Mouse (Mus musculus) intestine, postnatal 0 days (tissue): Measurements from ENCODE around the gene Orm3. TPM values are rescaled to one million over a fixed set of nuclear protein-coding genes. Genes with fewer than 3 reads are reported as not detected.

Experiments used
- ATAC-seq: fragments of 200-750 bp; cut with Nextera tagmentation; 2 replicates; pipeline ENCODE4 v1.8.0; 2017; ENCODE audit warnings: mild to moderate bottlenecking, moderate TSS enrichment, moderate library complexity
- H3K27ac ChIP-seq: fragments of 300-500 bp; sonication (generic); 2 replicates; pipeline ENCODE4 v1.5.1; 2014; ENCODE audit warnings: mild to moderate bottlenecking, low read depth, low read length, moderate library complexity
- H3K27me3 ChIP-seq: fragments of 300-500 bp; sonication (generic); replicated peaks from 2 replicates; pipeline ENCODE4 v1.6.1; 2014; ENCODE audit warnings: low read length, mixed read lengths; ENCODE audit not compliant: control insufficient read depth, insufficient read depth
- H3K36me3 ChIP-seq: fragments of 300-500 bp; sonication (generic); 2 replicates; pipeline ENCODE4 v1.6.1; 2014; ENCODE audit warnings: mild to moderate bottlenecking, moderate library complexity; ENCODE audit not compliant: control insufficient read depth, insufficient read depth
- H3K4me1 ChIP-seq: fragments of 300-500 bp; sonication (generic); replicated peaks from 2 replicates; pipeline ENCODE4 v1.6.1; 2014; ENCODE audit warnings: antibody characterized with exemption, low read length, mixed read lengths; ENCODE audit not compliant: control insufficient read depth, insufficient read depth
- H3K4me2 ChIP-seq: fragments of 300-500 bp; sonication (generic); replicated peaks from 2 replicates; pipeline ENCODE4 v1.6.1; 2014; ENCODE audit warnings: low read depth, mild to moderate bottlenecking, moderate library complexity
- H3K4me3 ChIP-seq: fragments of 300-500 bp; sonication (generic); 2 replicates; pipeline ENCODE4 v1.5.1; 2014; ENCODE audit warnings: low read depth, low read length
- H3K9ac ChIP-seq: fragments of 300-500 bp; sonication (generic); 2 replicates; pipeline ENCODE4 v1.6.1; 2014; ENCODE audit warnings: mild to moderate bottlenecking, low read depth, low read length
- H3K9me3 ChIP-seq: fragments of 300-500 bp; sonication (generic); 2 replicates; pipeline ENCODE4 v1.6.1; 2016; ENCODE audit warnings: mixed run types; ENCODE audit not compliant: control insufficient read depth
- CTCF ChIP-seq: sonication (generic); IDR thresholded peaks from 2 replicates; pipeline ENCODE4 v1.5.1; 2016; ENCODE audit warnings: low read depth, mild to moderate bottlenecking, control low read depth, antibody characterized with exemption, moderate library complexity
- WGBS: fragments of 180-500 bp; shearing (Covaris S2); extraction: QIAGEN DNeasy Blood & Tissue Kit; methylation state at CpG from one replicate; pipeline ENCODE4 v1.1.7; 2014; 5-methylcytosine and 5-hydroxymethylcytosine counted together
- polyA plus RNA-seq: library from polyadenylated mRNA; unstranded; fragments of >200 nt; fragmentation: Nextera tagmentation; extraction: Ambion mirVana; gene quantifications from 2 replicates; pipeline ENCODE4 v1.2.1, GENCODE M21; 2015

Orm3 gene
- polyA plus RNA-seq, 1 experiment from 2014 or later = not detected

- no peaks in the 10 kb centered on the region for H3K9me3 ChIP-seq
- H3K36me3 ChIP-seq = no peaks in the 10 kb centered on the region
- 81% methylated on average over 5 of the region's 5 CpGs for WGBS
- H3K4me2 ChIP-seq = no peak within 1 kb of the TSS
- no peak within 1 kb of the TSS for H3K9ac ChIP-seq
- no peaks in the 10 kb centered on the region for H3K4me1 ChIP-seq
- TF ChIP-seq CTCF = no peak
- no peak for ATAC-seq
- H3K4me3 ChIP-seq = no peak within 1 kb of the TSS
- H3K27me3 ChIP-seq = no peaks in the 10 kb centered on the region
- H3K27ac ChIP-seq = no peak within 1 kb of the TSS
Measured at GRCm38 (mm10) chr4:63362150-63362549, 6.2 kb downstream of the Orm3 start, which contains the start of gene Orm2. Gene Orm2 (plus strand): TSS chr4:63362449.

- no peak overlapping the region for H3K9ac ChIP-seq
Measured at GRCm38 (mm10) chr4:63368577-63368976, 12.6 kb downstream of the Orm3 start.

GRCm38 (mm10) chr4:63370897-63371296 lies 14.9 kb downstream of the Orm3 start:
- no peak for ATAC-seq
- H3K27me3 ChIP-seq = no peaks in the 10 kb centered on the region
- H3K4me1 ChIP-seq = no peaks in the 10 kb centered on the region
- no peaks in the 10 kb centered on the region for H3K9me3 ChIP-seq
- H3K4me3 ChIP-seq = no peak overlapping the region
- TF ChIP-seq CTCF = no peak
- H3K27ac ChIP-seq = no peak overlapping the region
- peaks cover 35% of the 10 kb centered on the region for H3K36me3 ChIP-seq
- H3K9ac ChIP-seq = no peak overlapping the region
- H3K4me2 ChIP-seq = no peak overlapping the region
- WGBS = 80% methylated on average over 7 of the region's 7 CpGs

More at GRCm38 (mm10) chr4:63368577-63368976, 12.6 kb downstream of the Orm3 start:
- Histone ChIP-seq H3K4me2 (no peak overlapping the region), H3K9me3 (no peaks in the 10 kb centered on the region), H3K36me3 (peaks cover 25% of the 10 kb centered on the region), H3K4me1 (no peaks in the 10 kb centered on the region), H3K27me3 (no peaks in the 10 kb centered on the region), H3K27ac (no peak overlapping the region), H3K4me3 (no peak overlapping the region)
- WGBS = 17% methylated on average over 4 of the region's 4 CpGs
- TF ChIP-seq CTCF = peak; percentile 99
- peak; percentile 55; the same call in 1 of the 2 replicates for ATAC-seq

- Histone ChIP-seq H3K9me3 (no peaks in the 10 kb centered on the region), H3K27ac (no peak overlapping the region), H3K9ac (no peak overlapping the region), H3K4me1 (no peaks in the 10 kb centered on the region), H3K27me3 (no peaks in the 10 kb centered on the region), H3K4me3 (no peak overlapping the region), H3K36me3 (peaks cover 45% of the 10 kb centered on the region), H3K4me2 (no peak overlapping the region)
- no peak for ATAC-seq
- peak; percentile 74 for TF ChIP-seq CTCF
- WGBS = 68% methylated on average over 3 of the region's 3 CpGs
Measured at GRCm38 (mm10) chr4:63371890-63372289, 15.9 kb downstream of the Orm3 start.

GRCm38 (mm10) chr4:63373404-63373803 lies 17.4 kb downstream of the Orm3 start:
- Histone ChIP-seq H3K4me1 (no peaks in the 10 kb centered on the region), H3K9me3 (no peaks in the 10 kb centered on the region), H3K27ac (no peak overlapping the region), H3K9ac (no peak overlapping the region), H3K27me3 (no peaks in the 10 kb centered on the region), H3K4me2 (no peak overlapping the region), H3K4me3 (no peak overlapping the region), H3K36me3 (peaks cover 50% of the 10 kb centered on the region)
- WGBS = 80% methylated on average over 8 of the region's 8 CpGs
- no peak for TF ChIP-seq CTCF
- ATAC-seq = no peak

GRCm38 (mm10) chr4:63374331-63374730 lies 18.4 kb downstream of the Orm3 start:
- peaks cover 59% of the 10 kb centered on the region; the same call in 1 of the 2 replicates for H3K36me3 ChIP-seq
- ATAC-seq = no peak
- no peak overlapping the region for H3K4me2 ChIP-seq
- TF ChIP-seq CTCF = no peak
- H3K9me3 ChIP-seq = no peaks in the 10 kb centered on the region
- H3K27me3 ChIP-seq = no peaks in the 10 kb centered on the region
- no peak overlapping the region for H3K4me3 ChIP-seq
- no peaks in the 10 kb centered on the region for H3K4me1 ChIP-seq
- 61% methylated on average over 12 of the region's 12 CpGs for WGBS
- H3K9ac ChIP-seq = no peak overlapping the region
- H3K27ac ChIP-seq = no peak overlapping the region

GRCm38 (mm10) chr4:63375367-63375766 lies 19.4 kb downstream of the Orm3 start:
- peaks cover 64% of the 10 kb centered on the region for H3K36me3 ChIP-seq
- TF ChIP-seq CTCF = no peak
- H3K9ac ChIP-seq = no peak overlapping the region
- no peaks in the 10 kb centered on the region for H3K27me3 ChIP-seq
- H3K27ac ChIP-seq = no peak overlapping the region
- ATAC-seq = no peak
- 61% methylated on average over 1 of the region's 1 CpGs for WGBS
- H3K4me3 ChIP-seq = no peak overlapping the region
- H3K4me2 ChIP-seq = no peak overlapping the region
- no peaks in the 10 kb centered on the region for H3K4me1 ChIP-seq
- no peaks in the 10 kb centered on the region for H3K9me3 ChIP-seq
